Mouse (Mus musculus) megakaryocyte, embryonic 14.5 days (primary cell): ENCODE measurements at regions not wholly inside any gene's neighbourhood (a gene's known extent, or its start where the extent isn't known, plus 50 kb on each side); places are given as distances from the start of the nearest gene placed in this dataset.

Source experiments
- FLI1 ChIP-seq: IDR thresholded peaks from 2 replicates; pipeline ENCODE4 v1.6.1; 2012; ENCODE audit warnings: low read length, inconsistent platforms, mixed read lengths
- GATA1 ChIP-seq: IDR thresholded peaks from 3 replicates; pipeline ENCODE4 v1.6.1; 2012; ENCODE audit warnings: mixed read lengths, low read length, inconsistent platforms, borderline replicate concordance

GRCm38 (mm10) chr6:94765724-94766123 is 65.8 kb upstream of the Lrig1 start:
- TF ChIP-seq GATA1 (no peak), FLI1 (no peak)
